Mouse (Mus musculus) CH12.LX (cell line): ENCODE results near the gene Fibcd1. TPM values are rescaled to one million over a fixed set of nuclear protein-coding genes. Genes with fewer than 3 reads are reported as not detected.

Source experiments
- DNase-seq: peaks from one replicate; pipeline ENCODE4 v3.0.0-alpha.2; 2013; ENCODE audit errors: extremely low read depth
- H3K27ac ChIP-seq: 2 replicates; pipeline ENCODE4 v1.5.1; 2012; ENCODE audit warnings: low read depth, mild to moderate bottlenecking, control low read depth, moderate library complexity; ENCODE audit not compliant: insufficient read depth
- H3K27me3 ChIP-seq: replicated peaks from 2 replicates; pipeline ENCODE3; 2012; ENCODE audit warnings: inconsistent platforms
- H3K36me3 ChIP-seq, 2 experiments: replicated peaks in 1 of 2; 2 replicates each; pipeline versions ENCODE3 to v1.6.1; 2012; ENCODE audit warnings: inconsistent platforms in 1 of 2, low read length in 1 of 2, mild to moderate bottlenecking in 1 of 2, mixed read lengths in 1 of 2, moderate library complexity in 1 of 2; ENCODE audit not compliant: control insufficient read depth in 1 of 2, insufficient read depth in 1 of 2
- H3K4me1 ChIP-seq, 2 experiments: 2 replicates each; pipeline ENCODE4 v1.6.1; 2012; ENCODE audit warnings: inconsistent platforms in 1 of 2, moderate library complexity in 1 of 2; ENCODE audit not compliant: insufficient read depth in 2 of 2, control insufficient read depth in 1 of 2
- H3K4me2 ChIP-seq: 2 replicates; pipeline ENCODE4 v1.6.1; 2012; ENCODE audit warnings: low read depth, mild to moderate bottlenecking, control low read depth; ENCODE audit not compliant: poor library complexity, insufficient read depth, severe bottlenecking
- H3K4me3 ChIP-seq, 3 experiments: fragments of 150-350 bp in 1 of 3; sonication (generic) in 1 of 3; replicated peaks in 1 of 3; 2 replicates each; pipeline versions ENCODE3 to v1.5.1; 2011 to 2012; ENCODE audit warnings: low read depth in 2 of 3, low read length in 2 of 3, mild to moderate bottlenecking in 2 of 3, moderate library complexity in 2 of 3, control low read depth in 1 of 3, improper control_type of control experiment in 1 of 3, inconsistent platforms in 1 of 3, mixed read lengths in 1 of 3; ENCODE audit not compliant: poor library complexity in 1 of 3
- H3K79me2 ChIP-seq: replicated peaks from 2 replicates; pipeline ENCODE4 v1.6.1; 2012; ENCODE audit warnings: mild to moderate bottlenecking, moderate library complexity; ENCODE audit not compliant: control insufficient read depth, poor library complexity, insufficient read depth, severe bottlenecking; ENCODE audit errors: extremely low read depth
- H3K9ac ChIP-seq: 2 replicates; pipeline ENCODE4 v1.6.1; 2012; ENCODE audit warnings: low read depth, mild to moderate bottlenecking, control low read depth, moderate library complexity; ENCODE audit not compliant: insufficient read depth
- H3K9me3 ChIP-seq: replicated peaks from 2 replicates; pipeline ENCODE3; 2012; ENCODE audit warnings: low read length, inconsistent platforms, mixed read lengths
- CHD1 ChIP-seq: IDR thresholded peaks from 2 replicates; pipeline ENCODE4 v1.6.1; 2012; ENCODE audit warnings: low read depth, low read length, improper control_type of control experiment, inconsistent platforms
- CHD2 ChIP-seq: IDR thresholded peaks from 2 replicates; pipeline ENCODE4 v1.6.1; 2011; ENCODE audit warnings: low read length, improper control_type of control experiment
- CTCF ChIP-seq, 2 experiments: IDR thresholded peaks in 1 of 2; conservative IDR thresholded peaks in 1 of 2; 2 replicates each; pipeline ENCODE4 v1.5.1; 2011 to 2012; ENCODE audit warnings: low read depth in 2 of 2, low read length in 2 of 2, improper control_type of control experiment in 1 of 2, inconsistent platforms in 1 of 2, mild to moderate bottlenecking in 1 of 2, moderate library complexity in 1 of 2
- ELF1 ChIP-seq: IDR thresholded peaks from 2 replicates; pipeline ENCODE4 v1.6.1; 2014; ENCODE audit warnings: low read depth, mild to moderate bottlenecking, inconsistent platforms, low read length, improper control_type of control experiment
- EP300 ChIP-seq: IDR thresholded peaks from 2 replicates; pipeline ENCODE4 v1.6.1; 2011; ENCODE audit warnings: low read length, improper control_type of control experiment
- ETS1 ChIP-seq: conservative IDR thresholded peaks from 2 replicates; pipeline ENCODE4 v1.6.1; 2012; ENCODE audit warnings: low read depth, mild to moderate bottlenecking, inconsistent platforms, low read length, improper control_type of control experiment, moderate library complexity
- GABPA ChIP-seq: IDR thresholded peaks from 2 replicates; pipeline ENCODE4 v1.6.1; 2012; ENCODE audit warnings: low read depth, low read length, improper control_type of control experiment, inconsistent platforms; ENCODE audit not compliant: insufficient replicate concordance
- IRF4 ChIP-seq: IDR thresholded peaks from 2 replicates; pipeline ENCODE4 v1.6.1; 2014; ENCODE audit warnings: low read depth, mild to moderate bottlenecking, inconsistent platforms, low read length, improper control_type of control experiment
- JUN ChIP-seq: IDR thresholded peaks from 2 replicates; pipeline ENCODE4 v1.6.1; 2011; ENCODE audit warnings: low read depth, mild to moderate bottlenecking, low read length, improper control_type of control experiment, moderate library complexity; ENCODE audit not compliant: insufficient read depth
- JUND ChIP-seq: conservative IDR thresholded peaks from 2 replicates; pipeline ENCODE4 v1.6.1; 2011; ENCODE audit warnings: low read depth, low read length, improper control_type of control experiment
- MAZ ChIP-seq: IDR thresholded peaks from 2 replicates; pipeline ENCODE4 v1.6.1; 2012; ENCODE audit warnings: low read depth, mild to moderate bottlenecking, inconsistent platforms, low read length, improper control_type of control experiment, moderate library complexity
- MYC ChIP-seq: IDR thresholded peaks from 2 replicates; pipeline ENCODE4 v1.6.1; 2011; ENCODE audit warnings: low read depth, mild to moderate bottlenecking, improper control_type of control experiment, low read length
- NELFE ChIP-seq: IDR thresholded peaks from 2 replicates; pipeline ENCODE4 v1.6.1; 2011; ENCODE audit warnings: low read depth, low read length, improper control_type of control experiment
- NRF1 ChIP-seq: IDR thresholded peaks from 2 replicates; pipeline ENCODE4 v1.6.1; 2014; ENCODE audit warnings: low read depth, mild to moderate bottlenecking, inconsistent platforms, low read length, improper control_type of control experiment, moderate library complexity
- POLR2A ChIP-seq: IDR thresholded peaks from 2 replicates; pipeline ENCODE4 v1.6.1; 2011; ENCODE audit warnings: low read depth, mild to moderate bottlenecking, improper control_type of control experiment, low read length
- RAD21 ChIP-seq: IDR thresholded peaks from 2 replicates; pipeline ENCODE4 v1.6.1; 2011; ENCODE audit warnings: low read depth, mild to moderate bottlenecking, low read length, improper control_type of control experiment, moderate library complexity
- RCOR1 ChIP-seq: conservative IDR thresholded peaks from 2 replicates; pipeline ENCODE4 v1.6.1; 2012; ENCODE audit warnings: low read depth, mild to moderate bottlenecking, inconsistent platforms, low read length, improper control_type of control experiment
- SMC3 ChIP-seq: IDR thresholded peaks from 2 replicates; pipeline ENCODE4 v1.6.1; 2011; ENCODE audit warnings: low read depth, low read length, improper control_type of control experiment
- TBP ChIP-seq: conservative IDR thresholded peaks from 2 replicates; pipeline ENCODE4 v1.6.1; 2011; ENCODE audit warnings: low read depth, low read length, improper control_type of control experiment
- TCF12 ChIP-seq: IDR thresholded peaks from 2 replicates; pipeline ENCODE4 v1.6.1; 2014; ENCODE audit warnings: low read depth, mild to moderate bottlenecking, inconsistent platforms, low read length, improper control_type of control experiment
- USF1 ChIP-seq: IDR thresholded peaks from 2 replicates; pipeline ENCODE4 v1.6.1; 2014; ENCODE audit warnings: low read depth, mild to moderate bottlenecking, inconsistent platforms, low read length, improper control_type of control experiment
- USF2 ChIP-seq: conservative IDR thresholded peaks from 2 replicates; pipeline ENCODE4 v1.6.1; 2011; ENCODE audit warnings: low read depth, low read length, improper control_type of control experiment
- ZC3H11A ChIP-seq: IDR thresholded peaks from 2 replicates; pipeline ENCODE4 v1.6.1; 2012; ENCODE audit warnings: low read depth, mild to moderate bottlenecking, inconsistent platforms, low read length, improper control_type of control experiment
- dilution Hi-C: fragments of 300-500 bp; cut with MboI; formaldehyde crosslinking; loops from 2 replicates; pipeline ENCODE4 v1.14.3; 2020; ENCODE audit warnings: low sequenced_read_pairs; ENCODE audit not compliant: extremely low pct_unique_long_range_greater_than_20kb, extremely low pct_ligation_motif_present
- in situ Hi-C: fragments of 300-500 bp; cut with MboI; formaldehyde crosslinking; loops from 3 replicates; pipeline ENCODE4 v1.14.3; 2019; ENCODE audit warnings: low sequenced_read_pairs, low pct_ligation_motif_present, low pct_unique_long_range_greater_than_20kb, mixed read lengths
- polyA plus RNA-seq: library from polyadenylated mRNA; unstranded; fragments of >175 nt; gene quantifications from 2 replicates; pipeline ENCODE4 v1.2.1, GENCODE M21; 2012; ENCODE audit warnings: low read depth; ENCODE audit not compliant: insufficient read length
- total RNA-seq, 2 experiments: library from RNA; depleted of rRNA; stranded (reverse); fragments of 300-350 nt in 1 of 2; fragments of >200 nt in 1 of 2; gene quantifications; 2 replicates each; pipeline ENCODE4 v1.2.3; 2012 to 2014

Gene Fibcd1
- total and polyA plus RNA-seq, 3 experiments = 0.04 to 0.15 (median 0.09) TPM

- dilution Hi-C loops = no loop called here
- TF ChIP-seq MYC (no peak), RCOR1 (no peak), ELF1 (no peak), IRF4 (peak; percentile 34; the same call in 1 of the 2 replicates), CHD1 (no peak), MAZ (0 out of 2 replicates have a peak, but pooled peaks have one; percentile 71), NELFE (peak; percentile 42; the same call in 1 of the 2 replicates), ETS1 (no peak), RAD21 (peak; percentile 79), SMC3 (peak; percentile 93), ZC3H11A (peak; percentile 55), CTCF (conservative IDR thresholded peaks at IDR 0.05 in 1 of 2, IDR thresholded peaks at IDR 0.05 in 1 of 2; ENCODE audit: low read depth in 2 of 2, low read length in 2 of 2) (peak; percentile 36 to 89; a peak in 3 of 4 replicates), TCF12 (no peak)
- in situ Hi-C loops = loop anchor here (5.0 kb wide), 1 partner anchor 72 kb away; the partner anchor contains the start of gene Lamc3
- no peaks in the 10 kb centered on the region for H3K79me2 ChIP-seq
- H3K36me3 ChIP-seq = no peaks in the 10 kb centered on the region
- no peak overlapping the region for H3K27ac ChIP-seq
- H3K9ac ChIP-seq = no peak overlapping the region
- peak; percentile 69 for DNase-seq
- H3K9me3 ChIP-seq = no peaks in the 10 kb centered on the region
- no peak overlapping the region for H3K4me3 ChIP-seq
- H3K4me1 ChIP-seq = peaks cover 3 to 4% of the 10 kb centered on the region in 2 experiments; a peak in 3 of 4 replicates
- H3K27me3 ChIP-seq = peaks cover 87% of the 10 kb centered on the region
- H3K4me2 ChIP-seq = no peak overlapping the region
Measured at GRCm38 (mm10) chr2:31815367-31815766, 30.4 kb downstream of the Fibcd1 start.

DNA sequence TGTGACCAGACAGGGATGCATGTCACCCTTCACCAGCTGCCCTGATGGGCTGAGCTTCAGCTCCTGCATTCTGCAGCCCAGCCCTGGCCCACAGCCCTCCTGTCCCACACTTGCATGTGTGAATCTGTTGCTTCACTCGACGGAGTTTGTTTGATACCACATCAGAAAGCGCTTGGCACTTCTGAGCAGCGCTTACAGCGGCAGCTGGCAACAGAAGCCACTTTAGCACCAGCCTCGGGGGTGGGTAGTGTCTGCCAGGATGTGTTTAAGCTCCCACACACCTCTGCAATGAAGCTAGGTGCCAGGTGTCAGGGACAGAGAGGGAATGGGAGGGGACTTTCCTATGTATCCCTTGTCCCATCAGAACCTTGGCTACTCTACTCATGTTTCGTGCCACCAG lies 31.1 kb downstream of the Fibcd1 start:
- H3K4me1 ChIP-seq = peaks cover 6 to 10% of the 10 kb centered on the region in 2 experiments; a peak in 3 of 4 replicates
- H3K9ac ChIP-seq = no peak overlapping the region
- no peak overlapping the region for H3K4me3 ChIP-seq
- no peaks in the 10 kb centered on the region for H3K9me3 ChIP-seq
- no peak overlapping the region for H3K4me2 ChIP-seq
- TF ChIP-seq RAD21 = no peak
- no peak for TF ChIP-seq USF1
- TF ChIP-seq EP300 = no peak
- TF ChIP-seq JUND = no peak
- no peak for TF ChIP-seq NRF1
- no peak for TF ChIP-seq TBP
- no peak for TF ChIP-seq JUN
- TF ChIP-seq CHD2 = no peak
- TF ChIP-seq POLR2A = no peak
- no peak for TF ChIP-seq GABPA
- TF ChIP-seq USF2 = no peak
- in situ Hi-C loops = loop anchor here (5.0 kb wide), 1 partner anchor 73 kb away; the partner anchor contains the start of gene Lamc3
- dilution Hi-C loops = no loop called here
- peaks cover 84% of the 10 kb centered on the region for H3K27me3 ChIP-seq
- H3K36me3 ChIP-seq = no peaks in the 10 kb centered on the region
- DNase-seq = no peak
- no peak overlapping the region for H3K27ac ChIP-seq
- H3K79me2 ChIP-seq = no peaks in the 10 kb centered on the region
